Mouse (Mus musculus) embryonic facial prominence, embryonic 11.5 days (tissue): ENCODE results near the gene Dennd1c. TPM values are rescaled to one million over a fixed set of nuclear protein-coding genes. Genes with fewer than 3 reads are reported as not detected.
A peak's percentile ranks its signal among the peaks of the same experiment; 100 is the strongest.

Experiments
- ATAC-seq: fragments of 200-750 bp; cut with Nextera tagmentation; replicated peaks from 2 replicates; pipeline ENCODE4 v1.8.0; 2017; ENCODE audit warnings: low read depth; ENCODE audit not compliant: insufficient number of reproducible peaks, low FRiP score, low TSS enrichment
- DNase-seq: peaks from one replicate; pipeline ENCODE4 v3.0.0-alpha.2; 2015; ENCODE audit warnings: low spot score
- H3K27ac ChIP-seq: fragments of 300-500 bp; sonication (generic); replicated peaks from 2 replicates; pipeline ENCODE4 v1.5.1; 2014; ENCODE audit warnings: mild to moderate bottlenecking, low read depth, low read length, control low read depth
- H3K27me3 ChIP-seq: fragments of 300-500 bp; sonication (generic); 2 replicates; pipeline ENCODE4 v1.6.1; 2014; ENCODE audit warnings: mild to moderate bottlenecking, low read length, moderate library complexity, mixed read lengths; ENCODE audit not compliant: control insufficient read depth, insufficient read depth
- H3K36me3 ChIP-seq: fragments of 300-500 bp; sonication (generic); replicated peaks from 2 replicates; pipeline ENCODE4 v1.6.1; 2014; ENCODE audit warnings: low read depth, mild to moderate bottlenecking, low read length, moderate library complexity, mixed read lengths; ENCODE audit not compliant: control insufficient read depth, insufficient read depth
- H3K4me1 ChIP-seq: fragments of 300-500 bp; sonication (generic); 2 replicates; pipeline ENCODE4 v1.6.1; 2014; ENCODE audit warnings: low read length, mixed read lengths; ENCODE audit not compliant: control insufficient read depth, insufficient read depth
- H3K4me2 ChIP-seq: fragments of 300-500 bp; sonication (generic); 2 replicates; pipeline ENCODE4 v1.6.1; 2014; ENCODE audit warnings: low read depth, mild to moderate bottlenecking, control low read depth, low read length, moderate library complexity
- H3K4me3 ChIP-seq: fragments of 300-500 bp; sonication (generic); 2 replicates; pipeline ENCODE4 v1.5.1; 2014; ENCODE audit warnings: low read depth, low read length, control low read depth
- H3K9ac ChIP-seq: fragments of 300-500 bp; sonication (generic); replicated peaks from 2 replicates; pipeline ENCODE4 v1.6.1; 2014; ENCODE audit warnings: mild to moderate bottlenecking, control low read depth, low read length
- H3K9me3 ChIP-seq: fragments of 300-500 bp; sonication (generic); replicated peaks from 2 replicates; pipeline ENCODE4 v1.6.1; 2016; ENCODE audit warnings: mild to moderate bottlenecking, low read length, inconsistent platforms, mixed read lengths; ENCODE audit not compliant: control insufficient read depth
- WGBS: fragments of 180-500 bp; shearing (Covaris S2); extraction: QIAGEN DNeasy Blood & Tissue Kit; methylation state at CpG from one replicate; pipeline ENCODE4 v1.1.7; 2014; 5-methylcytosine and 5-hydroxymethylcytosine counted together
- polyA plus RNA-seq: library from polyadenylated mRNA; unstranded; fragments of >200 nt; fragmentation: Nextera tagmentation; extraction: Ambion mirVana; gene quantifications from 2 replicates; pipeline ENCODE4 v1.2.1, GENCODE M21; 2014

Dennd1c gene
- polyA plus RNA-seq: 1.5 and 1.6 TPM in 2 replicates

DNA sequence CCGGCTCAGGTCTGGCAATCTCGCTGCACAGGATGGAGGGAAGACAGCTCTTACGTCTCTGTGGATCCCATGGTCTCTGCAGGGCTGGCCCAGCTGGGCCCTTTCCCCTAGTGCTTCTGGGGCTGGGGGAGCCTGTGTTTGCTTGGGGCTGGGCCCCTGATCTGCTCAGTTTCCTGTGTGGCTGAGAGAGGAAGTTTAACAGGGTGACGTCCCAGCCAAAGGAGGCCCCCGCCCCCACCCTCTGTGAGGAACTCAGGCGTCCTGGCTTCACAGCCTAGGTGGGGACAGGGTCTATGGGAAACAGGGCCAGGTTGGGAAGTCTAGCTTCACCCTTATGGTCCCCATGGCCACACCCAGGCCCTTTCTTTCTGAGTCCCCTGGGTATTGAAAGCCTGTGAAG, at the start of gene Dennd1c:
Gene Dennd1c, minus strand, starts transcription at position 179 of the 400 bp plus-strand sequence.
- no peak for ATAC-seq
- 42% methylated on average over 6 of the region's 6 CpGs for WGBS

DNA sequence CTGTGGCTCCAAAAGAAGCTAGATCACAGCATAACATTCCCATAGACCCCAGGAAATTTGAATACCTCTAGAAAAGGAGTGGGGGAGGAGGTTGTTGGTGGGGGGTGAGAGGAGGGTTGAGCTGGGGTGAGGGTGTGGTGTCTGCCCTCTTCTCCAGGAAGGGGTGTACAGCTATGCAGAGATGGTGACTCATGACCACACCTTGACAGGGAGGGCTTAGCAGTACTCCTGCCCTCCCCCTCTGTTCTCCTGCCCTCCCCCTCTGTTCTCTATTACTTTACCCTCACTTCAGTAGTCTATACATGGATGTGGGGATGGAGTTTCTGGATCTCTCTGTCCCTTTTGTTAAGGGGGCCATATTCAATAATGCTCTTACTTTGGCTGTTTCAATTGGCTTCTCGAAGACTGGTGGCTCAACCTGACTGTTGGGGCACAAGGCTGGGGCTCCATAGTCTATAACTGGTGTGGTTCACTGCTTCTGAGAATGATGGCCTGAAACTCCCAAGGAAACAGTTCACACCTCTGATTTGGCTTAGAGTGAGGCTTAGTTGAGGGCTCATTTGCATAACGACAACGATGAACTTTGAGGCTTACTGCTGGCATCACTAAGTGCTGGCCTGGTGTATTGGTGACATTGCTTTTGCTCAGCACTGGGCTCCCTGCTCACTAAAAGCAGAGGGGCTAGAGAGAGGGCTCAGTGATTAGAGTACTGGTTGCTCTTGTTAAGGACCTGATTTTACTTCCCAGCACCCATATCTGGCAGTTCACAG, 47.7 kb upstream of the Dennd1c start:
- WGBS: 64% methylated on average over 3 of the region's 3 CpGs
- Histone ChIP-seq H3K27me3 (no peaks in the 10 kb centered on the region), H3K4me1 (no peaks in the 10 kb centered on the region), H3K9me3 (no peaks in the 10 kb centered on the region), H3K4me2 (no peak overlapping the region), H3K9ac (no peak overlapping the region), H3K36me3 (no peaks in the 10 kb centered on the region), H3K27ac (no peak overlapping the region), H3K4me3 (no peak overlapping the region)
- no peak for ATAC-seq
- DNase-seq: no peak

More for the DNA sequence above, at the start of gene Dennd1c:
- Histone ChIP-seq H3K27ac (no peak within 1 kb of the TSS), H3K9ac (no peak within 1 kb of the TSS), H3K4me2 (no peak within 1 kb of the TSS), H3K9me3 (no peaks in the 10 kb centered on the region), H3K4me1 (no peaks in the 10 kb centered on the region), H3K4me3 (no peak within 1 kb of the TSS), H3K27me3 (no peaks in the 10 kb centered on the region), H3K36me3 (no peaks in the 10 kb centered on the region)
- no peak for DNase-seq

DNA sequence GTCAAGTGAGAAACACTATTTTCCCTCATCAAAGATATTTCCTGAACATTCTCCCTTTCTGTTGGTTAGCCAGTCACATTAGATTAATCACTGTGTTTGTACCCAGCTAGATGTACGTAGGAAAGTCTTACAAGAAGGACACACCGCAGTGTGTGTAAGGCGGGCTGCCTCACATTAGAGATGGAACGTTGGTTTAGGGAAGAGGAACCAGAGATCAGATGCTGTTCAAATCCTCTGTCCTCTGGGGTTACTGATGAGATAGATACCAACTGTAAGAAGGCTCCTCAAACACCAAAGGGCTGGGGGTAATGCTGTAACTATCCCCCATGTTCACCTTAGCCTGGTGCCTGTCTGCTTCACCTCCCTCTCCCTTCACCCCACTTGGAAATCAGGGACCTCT, 46.5 kb upstream of the Dennd1c start:
- Histone ChIP-seq H3K9ac (no peak overlapping the region), H3K4me3 (no peak overlapping the region), H3K4me2 (no peak overlapping the region), H3K27ac (no peak overlapping the region), H3K4me1 (no peaks in the 10 kb centered on the region), H3K36me3 (no peaks in the 10 kb centered on the region), H3K9me3 (no peaks in the 10 kb centered on the region), H3K27me3 (no peaks in the 10 kb centered on the region)
- no peak for ATAC-seq
- WGBS: 82% methylated on average over 4 of the region's 4 CpGs
- DNase-seq: no peak

DNA sequence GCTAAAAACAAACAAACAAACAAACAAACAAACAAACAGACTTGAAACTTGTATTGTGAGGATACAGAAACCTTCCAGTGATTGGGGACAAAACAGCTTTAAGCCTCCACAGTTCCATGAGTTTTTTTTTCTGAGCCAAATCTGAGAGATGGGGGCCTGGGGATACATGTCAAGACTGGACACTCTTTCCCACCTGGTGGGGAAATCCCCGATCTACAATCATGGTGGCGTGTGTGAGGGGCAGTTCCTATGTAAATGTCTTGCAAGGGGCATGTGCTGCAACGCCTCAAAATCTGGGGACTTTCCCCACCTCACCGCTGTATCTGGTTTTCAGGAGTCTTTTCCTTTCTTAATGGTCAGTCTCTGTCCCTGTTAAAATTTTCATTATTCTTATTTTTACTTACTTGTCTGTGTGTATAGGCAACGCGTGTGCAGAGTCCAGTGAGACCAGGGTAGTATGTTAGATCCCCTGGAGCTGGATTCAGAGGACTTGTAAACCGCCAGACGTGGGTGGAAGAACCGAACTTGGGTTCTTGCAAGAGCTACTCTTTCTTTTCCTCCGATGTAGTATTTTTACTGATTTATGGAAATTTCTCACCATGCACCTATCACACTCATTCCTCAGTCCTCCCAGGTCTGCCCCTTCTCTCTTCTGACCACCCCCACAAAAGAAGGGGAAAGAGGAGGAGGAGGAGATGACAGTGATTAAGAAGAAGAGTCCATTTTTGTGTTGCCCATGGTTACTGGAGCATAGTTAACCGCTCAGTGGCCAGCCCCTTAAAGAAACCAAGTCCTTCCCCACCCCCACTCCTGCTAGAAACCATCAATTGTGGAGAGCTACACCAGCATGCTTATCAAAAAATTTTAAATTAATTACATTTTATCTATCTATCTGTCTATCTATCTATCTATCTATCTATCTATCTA, 45.1 kb upstream of the Dennd1c start:
- Histone ChIP-seq H3K27ac (no peak overlapping the region), H3K4me2 (no peak overlapping the region), H3K9ac (no peak overlapping the region), H3K4me1 (no peaks in the 10 kb centered on the region), H3K27me3 (no peaks in the 10 kb centered on the region), H3K9me3 (no peaks in the 10 kb centered on the region), H3K36me3 (no peaks in the 10 kb centered on the region), H3K4me3 (no peak overlapping the region)
- WGBS: 87% methylated on average over 11 of the region's 11 CpGs
- DNase-seq (no peak), ATAC-seq (no peak)

DNA sequence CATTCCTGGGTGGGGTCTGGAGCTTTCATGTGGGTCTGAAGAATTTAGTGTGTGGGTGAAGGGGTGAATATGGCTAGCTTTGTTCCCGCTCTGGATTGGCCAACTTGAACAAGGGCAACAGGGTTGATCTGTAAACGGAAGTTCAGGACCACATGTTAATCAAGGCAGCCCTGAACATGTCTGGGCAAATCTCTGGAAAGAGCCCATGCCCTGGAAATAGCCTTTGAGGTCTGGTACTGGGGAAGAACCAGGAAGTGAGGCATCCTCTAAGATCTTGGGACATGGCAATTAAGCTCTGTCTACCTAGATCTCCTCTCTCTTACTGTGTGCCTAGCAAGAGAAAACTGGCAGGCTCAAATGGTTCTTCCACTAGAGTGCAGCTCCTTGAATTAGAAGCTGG, 43.5 kb upstream of the Dennd1c start:
- Histone ChIP-seq H3K4me3 (no peak overlapping the region), H3K4me1 (no peaks in the 10 kb centered on the region), H3K9me3 (no peaks in the 10 kb centered on the region), H3K36me3 (no peaks in the 10 kb centered on the region), H3K4me2 (no peak overlapping the region), H3K27me3 (no peaks in the 10 kb centered on the region), H3K9ac (no peak overlapping the region), H3K27ac (no peak overlapping the region)
- 76% methylated on average over 2 of the region's 2 CpGs for WGBS
- ATAC-seq (no peak), DNase-seq (no peak)

DNA sequence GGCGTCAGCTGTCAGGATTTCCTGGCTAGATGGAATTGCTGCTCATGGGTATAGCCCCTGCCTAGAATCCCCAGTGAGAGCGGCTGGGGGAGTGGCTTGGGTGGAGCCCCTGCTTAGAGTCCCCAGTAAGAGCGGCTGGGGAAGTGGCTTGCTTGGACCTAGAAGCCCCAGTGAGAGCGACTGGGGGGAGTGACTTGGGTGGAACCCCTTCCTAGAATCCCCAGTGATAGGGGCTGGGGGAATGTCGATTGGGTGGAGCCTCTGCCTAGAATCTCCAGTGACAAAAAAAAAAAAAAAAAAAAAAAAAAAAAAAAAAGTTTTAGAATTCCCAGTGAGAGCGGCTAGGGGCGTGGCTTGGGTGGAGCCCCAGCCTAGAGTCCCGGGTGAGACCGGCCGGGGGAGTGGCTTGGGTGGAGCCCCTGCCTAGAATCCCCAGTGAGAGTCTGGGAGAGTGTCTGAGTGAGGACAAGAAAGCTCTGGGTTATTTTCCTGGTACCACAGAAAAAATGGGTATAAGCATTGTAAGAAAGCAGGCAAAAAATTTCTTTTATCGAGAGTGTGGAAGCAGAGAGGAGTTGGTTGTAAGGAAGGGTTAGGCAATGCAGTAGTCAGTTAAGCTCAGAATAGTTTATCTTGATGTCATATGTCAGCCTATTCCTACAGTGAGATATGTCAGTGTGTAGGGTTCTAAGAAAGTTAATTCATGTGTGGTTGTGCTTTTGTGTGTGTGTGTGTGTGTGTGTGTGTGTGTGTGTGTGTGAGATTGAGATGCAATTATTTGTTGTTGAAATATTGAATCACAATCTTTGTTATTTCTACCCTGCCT, 40.4 kb upstream of the Dennd1c start:
- no peaks in the 10 kb centered on the region for H3K9me3 ChIP-seq
- H3K4me3 ChIP-seq: no peak overlapping the region
- H3K4me1 ChIP-seq: no peaks in the 10 kb centered on the region
- ATAC-seq (peak; percentile 87), DNase-seq (peak; percentile 67)
- no peak overlapping the region for H3K27ac ChIP-seq
- peak overlapping the region; percentile 21 for H3K4me2 ChIP-seq
- H3K9ac ChIP-seq: no peak overlapping the region
- 3% methylated on average over 11 of the region's 11 CpGs for WGBS
- H3K27me3 ChIP-seq: no peaks in the 10 kb centered on the region
- no peaks in the 10 kb centered on the region for H3K36me3 ChIP-seq

DNA sequence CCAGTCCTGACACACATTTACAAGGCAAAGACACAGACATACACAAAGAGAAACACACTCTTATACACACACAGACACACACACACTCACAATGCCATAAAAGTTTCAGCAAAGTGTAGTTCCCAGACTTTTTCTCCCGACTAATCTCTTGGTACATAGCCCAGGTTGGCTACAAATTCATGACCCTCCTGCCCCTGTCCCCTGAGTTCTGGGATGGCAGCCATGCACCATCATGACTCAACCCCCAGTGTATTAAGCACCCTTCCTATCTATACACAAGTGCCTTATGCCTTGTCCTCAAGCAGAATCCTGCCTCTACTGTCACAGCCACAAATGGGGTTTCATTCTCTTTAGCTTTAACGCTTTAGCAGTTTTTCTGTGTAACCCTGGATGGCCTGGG, 38.5 kb upstream of the Dennd1c start:
- no peak for ATAC-seq
- no peak for DNase-seq
- Histone ChIP-seq H3K4me3 (no peak overlapping the region), H3K4me1 (no peaks in the 10 kb centered on the region), H3K9me3 (no peaks in the 10 kb centered on the region), H3K27me3 (no peaks in the 10 kb centered on the region), H3K9ac (no peak overlapping the region), H3K27ac (no peak overlapping the region), H3K4me2 (no peak overlapping the region), H3K36me3 (no peaks in the 10 kb centered on the region)
- 81% methylated on average over 2 of the region's 2 CpGs for WGBS
